Mouse (Mus musculus) kidney, adult 2 months (tissue): ENCODE measurements around the gene Gm19684.
"Not testable (repeated sequence)": the region's sequence is repeated elsewhere in the genome, so short reads cannot be mapped to it uniquely, and the experiment has no call there.

ENCODE experiments used
- CTCF ChIP-seq: fragments of 200-500 bp; conservative IDR thresholded peaks from 2 replicates; pipeline ENCODE4 v1.5.1; 2011; ENCODE audit warnings: low read depth, mild to moderate bottlenecking, control low read depth, low read length, moderate library complexity, mixed read lengths; ENCODE audit not compliant: insufficient read depth, insufficient read length
- POLR2A ChIP-seq: fragments of 200-500 bp; IDR thresholded peaks from one replicate; pipeline ENCODE4 v1.6.1; 2011; ENCODE audit warnings: low read depth, low read length, control low read depth

- not testable (repeated sequence) for TF ChIP-seq CTCF, POLR2A
Measured at GRCm38 (mm10) chr17:36146937-36147336, 25.5 kb downstream of the Gm19684 start.
